Mouse (Mus musculus) kidney, postnatal 36 days (tissue): Measurements from ENCODE around the gene Gm19345.
A peak's percentile ranks its signal among the peaks of the same experiment; 100 is the strongest.

Experiments
- DNase-seq, 2 experiments: peaks; one replicate each; pipeline ENCODE4 v3.0.0; 2021 to 2022; ENCODE audit warnings: mixed read lengths in 2 of 2

The Gm19345 gene

GRCm38 (mm10) chr7:19875948-19876682, 24.3 kb downstream of the Gm19345 start:
- DNase-seq, result peak; percentile 52 to 74

DNA sequence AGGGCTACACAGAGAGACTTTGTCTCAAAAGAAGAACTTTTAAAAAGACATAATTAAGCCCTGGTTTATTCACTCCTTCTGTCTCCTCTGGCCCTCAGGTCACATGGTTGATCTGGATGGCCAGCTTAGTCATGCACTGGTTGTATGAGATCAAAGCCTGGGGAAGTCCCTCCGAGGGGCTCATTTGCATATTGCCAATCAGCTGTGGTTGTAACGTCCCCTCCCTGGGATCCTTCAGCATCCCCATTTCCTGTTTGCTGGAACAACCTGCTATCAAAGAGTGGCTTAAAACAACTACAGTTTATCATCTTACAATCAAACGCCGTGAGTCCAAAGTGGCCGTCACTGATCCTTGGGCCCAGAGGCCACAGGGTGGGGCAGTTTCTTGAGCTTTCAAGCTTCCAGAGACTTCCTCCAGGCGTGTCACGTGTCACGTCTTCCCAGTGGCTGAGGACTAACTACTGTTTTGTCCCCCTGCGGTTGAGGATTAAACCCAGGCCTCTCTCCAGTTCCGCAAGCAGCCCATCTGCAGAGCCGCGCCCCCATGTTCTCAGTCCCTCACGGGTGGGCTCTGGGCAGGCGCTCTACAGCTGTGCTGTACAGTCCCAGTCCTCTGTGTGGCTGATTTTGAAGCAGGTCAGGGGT, 25.1 kb downstream of the Gm19345 start:
- DNase-seq, result no peak

DNA sequence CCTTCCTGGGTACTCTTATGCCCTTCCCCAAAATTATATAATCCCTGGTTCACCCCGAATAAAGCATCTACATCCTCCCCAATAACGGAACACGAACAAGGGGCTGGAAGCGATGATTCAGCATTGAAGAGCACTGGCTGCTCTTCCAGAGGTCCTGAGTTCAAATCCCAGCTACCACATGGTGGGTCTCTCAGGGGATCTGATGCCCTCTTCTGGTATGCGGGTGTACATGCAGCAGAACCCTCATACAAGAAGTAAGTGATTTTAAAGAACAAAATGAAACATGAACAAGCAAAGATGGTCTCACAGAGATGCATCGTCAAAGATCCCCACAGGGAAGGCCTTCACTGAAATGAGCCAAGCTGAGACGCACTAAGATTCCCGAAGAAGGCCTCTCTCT, 29.0 kb downstream of the Gm19345 start:
- DNase-seq, result no peak

DNA sequence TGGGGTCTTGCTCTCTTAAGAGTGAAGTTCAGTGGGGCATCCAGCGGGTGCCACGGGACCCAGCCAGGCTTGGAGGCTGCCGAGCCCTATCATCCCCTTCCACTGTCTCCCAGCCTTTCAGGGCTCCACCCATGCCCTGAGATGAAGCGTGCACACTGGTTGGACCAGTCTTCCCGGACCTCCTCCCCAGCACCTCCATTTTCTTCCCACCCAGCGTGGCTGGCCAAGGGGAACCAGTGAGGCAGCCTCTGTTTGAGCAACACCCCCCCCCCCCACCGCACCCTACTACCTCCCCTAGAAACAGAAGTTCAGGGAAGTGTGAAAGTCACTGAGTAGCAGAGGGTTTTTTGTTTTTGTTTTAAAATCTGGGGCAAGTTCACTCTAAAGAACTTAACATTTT, 36.0 kb downstream of the Gm19345 start, which contains the start of gene Ceacam19:
TSS of gene Ceacam19 (minus strand) at position 117 of the 400 bp plus-strand sequence.
- DNase-seq, result no peak

DNA sequence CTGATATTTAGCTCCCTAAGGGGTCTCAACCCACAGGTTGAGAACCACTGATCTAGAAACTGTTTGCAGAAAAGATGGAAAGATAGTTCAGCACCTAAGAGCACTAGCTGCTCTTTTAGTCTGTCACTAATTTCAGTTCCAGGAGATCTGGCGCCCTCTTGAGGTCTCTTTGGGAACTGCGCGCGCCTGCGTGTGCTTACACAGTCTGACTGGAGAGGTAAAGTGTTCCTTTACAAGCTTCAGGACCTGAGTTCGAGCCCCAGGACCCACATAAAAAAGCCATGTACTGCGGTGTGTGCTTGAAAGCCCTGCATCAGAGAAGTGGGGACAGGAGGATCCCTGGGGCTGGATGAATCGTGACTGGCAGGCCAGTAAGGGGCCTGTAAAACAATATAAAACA, 38.1 kb downstream of the Gm19345 start:
- DNase-seq, result peak; percentile 29 to 80
